Mouse (Mus musculus): Measurements from ENCODE around the gene Gprc5d. TPM values are rescaled to one million over a fixed set of nuclear protein-coding genes. Genes with fewer than 3 reads are reported as not detected.

The Gprc5d gene
- polyA plus RNA-seq (2015; fragmentation: Nextera tagmentation; extraction: Ambion mirVana), result not detected in 2 replicates

- Histone ChIP-seq H3K27me3 (replicated peaks; ENCODE audit: control insufficient read depth, insufficient read depth, low read length) (no peaks in the 10 kb centered on the region), H3K27ac (ENCODE audit: low read length) (no peak within 1 kb of the TSS), H3K9ac (replicated peaks; ENCODE audit: low read depth, low read length) (no peak within 1 kb of the TSS), H3K4me1 (replicated peaks; ENCODE audit: control insufficient read depth, insufficient read depth, low read length) (no peaks in the 10 kb centered on the region), H3K4me3 (replicated peaks; ENCODE audit: low read length) (no peak within 1 kb of the TSS), H3K4me2 (ENCODE audit: low read length) (no peak within 1 kb of the TSS), H3K9me3 (ENCODE audit: control insufficient read depth, low read length) (no peaks in the 10 kb centered on the region), H3K36me3 (ENCODE audit: control insufficient read depth, insufficient read depth) (no peaks in the 10 kb centered on the region)
- 91% methylated on average over 5 of the region's 5 CpGs for WGBS
- no peak for ATAC-seq
Measured at GRCm38 (mm10) chr6:135118183-135118582, at the start of gene Gprc5d. Gene Gprc5d, minus strand, starts transcription at chr6:135118283.

DNA sequence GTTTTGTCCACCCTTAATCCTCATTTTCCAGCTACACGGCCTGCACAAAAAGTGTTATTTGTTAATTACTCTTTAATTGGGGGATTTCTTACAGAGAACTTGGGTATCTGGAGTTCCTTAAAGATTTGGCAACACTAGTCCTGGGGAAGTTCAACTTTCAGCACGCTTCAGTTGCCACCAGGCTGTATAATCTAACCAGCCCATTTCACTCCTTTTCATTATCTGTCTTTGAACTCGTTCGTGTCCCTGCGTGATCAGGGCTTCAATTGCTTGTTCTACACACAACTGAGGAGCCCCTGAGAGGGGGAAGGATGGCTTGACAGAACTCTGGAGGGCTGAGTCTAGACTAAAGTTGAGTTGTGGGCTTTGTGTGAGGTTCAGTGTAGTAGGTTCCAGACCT lies 48.6 kb upstream of the Gprc5d start:
- ATAC-seq, result no peak
- Histone ChIP-seq H3K4me1 (replicated peaks; ENCODE audit: control insufficient read depth, insufficient read depth, low read length) (peaks cover 8% of the 10 kb centered on the region), H3K9me3 (ENCODE audit: control insufficient read depth, low read length) (no peaks in the 10 kb centered on the region), H3K4me3 (replicated peaks; ENCODE audit: low read length) (no peak overlapping the region), H3K9ac (replicated peaks; ENCODE audit: low read depth, low read length) (no peak overlapping the region), H3K27me3 (replicated peaks; ENCODE audit: control insufficient read depth, insufficient read depth, low read length) (no peaks in the 10 kb centered on the region), H3K27ac (ENCODE audit: low read length) (no peak overlapping the region), H3K36me3 (ENCODE audit: control insufficient read depth, insufficient read depth) (no peaks in the 10 kb centered on the region), H3K4me2 (ENCODE audit: low read length) (no peak overlapping the region)
- WGBS, result 18% methylated on average over 5 of the region's 5 CpGs

DNA sequence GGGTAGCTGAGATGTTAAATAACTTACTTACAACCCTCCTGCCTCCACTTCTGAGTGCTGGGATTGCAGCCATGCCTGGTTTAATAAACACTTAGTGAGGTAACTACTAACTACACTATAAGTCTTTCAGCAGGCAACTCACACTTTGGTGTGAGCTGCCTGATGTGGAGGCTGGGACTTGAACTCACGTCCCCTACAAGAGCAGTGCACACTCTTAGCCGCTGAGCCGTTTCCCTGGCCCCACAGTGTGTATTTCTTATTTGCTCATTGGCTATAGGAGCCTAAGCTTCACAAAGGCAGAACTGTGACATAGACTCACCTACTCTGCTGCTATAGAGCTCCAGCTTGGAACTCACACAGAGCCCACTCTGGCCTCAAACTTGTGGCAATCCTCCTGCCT lies 48.2 kb upstream of the Gprc5d start:
- Histone ChIP-seq H3K27me3 (replicated peaks; ENCODE audit: control insufficient read depth, insufficient read depth, low read length) (no peaks in the 10 kb centered on the region), H3K4me2 (ENCODE audit: low read length) (no peak overlapping the region), H3K36me3 (ENCODE audit: control insufficient read depth, insufficient read depth) (no peaks in the 10 kb centered on the region), H3K27ac (ENCODE audit: low read length) (no peak overlapping the region), H3K9me3 (ENCODE audit: control insufficient read depth, low read length) (no peaks in the 10 kb centered on the region), H3K4me3 (replicated peaks; ENCODE audit: low read length) (no peak overlapping the region), H3K9ac (replicated peaks; ENCODE audit: low read depth, low read length) (no peak overlapping the region), H3K4me1 (replicated peaks; ENCODE audit: control insufficient read depth, insufficient read depth, low read length) (peaks cover 8% of the 10 kb centered on the region)
- 94% methylated on average over 3 of the region's 3 CpGs for WGBS
- ATAC-seq, result no peak

DNA sequence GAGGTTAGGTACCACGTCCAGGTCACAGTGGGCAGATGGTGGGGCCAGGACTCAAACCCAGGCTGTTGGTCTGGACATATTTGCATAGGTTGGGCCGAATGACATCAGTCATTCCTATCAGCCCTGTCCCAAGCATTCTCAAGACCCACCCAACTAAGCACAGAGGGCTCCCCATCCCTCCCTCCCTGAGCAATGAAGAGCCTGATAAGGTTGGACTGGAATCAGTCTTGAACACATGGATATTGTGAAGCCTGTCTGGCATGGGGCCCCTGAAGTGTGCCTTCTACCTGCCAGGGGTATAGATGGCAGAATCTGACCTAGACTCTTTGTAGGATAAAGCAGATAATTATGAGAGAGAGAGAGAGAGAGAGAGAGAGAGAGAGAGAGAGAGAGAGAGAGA lies 47.6 kb upstream of the Gprc5d start:
- Histone ChIP-seq H3K4me3 (replicated peaks; ENCODE audit: low read length) (no peak overlapping the region), H3K9ac (replicated peaks; ENCODE audit: low read depth, low read length) (no peak overlapping the region), H3K36me3 (ENCODE audit: control insufficient read depth, insufficient read depth) (no peaks in the 10 kb centered on the region), H3K9me3 (ENCODE audit: control insufficient read depth, low read length) (no peaks in the 10 kb centered on the region), H3K4me2 (ENCODE audit: low read length) (no peak overlapping the region), H3K4me1 (replicated peaks; ENCODE audit: control insufficient read depth, insufficient read depth, low read length) (peaks cover 8% of the 10 kb centered on the region), H3K27ac (ENCODE audit: low read length) (no peak overlapping the region), H3K27me3 (replicated peaks; ENCODE audit: control insufficient read depth, insufficient read depth, low read length) (no peaks in the 10 kb centered on the region)
- 89% methylated on average over 2 of the region's 2 CpGs for WGBS
- no peak for ATAC-seq

DNA sequence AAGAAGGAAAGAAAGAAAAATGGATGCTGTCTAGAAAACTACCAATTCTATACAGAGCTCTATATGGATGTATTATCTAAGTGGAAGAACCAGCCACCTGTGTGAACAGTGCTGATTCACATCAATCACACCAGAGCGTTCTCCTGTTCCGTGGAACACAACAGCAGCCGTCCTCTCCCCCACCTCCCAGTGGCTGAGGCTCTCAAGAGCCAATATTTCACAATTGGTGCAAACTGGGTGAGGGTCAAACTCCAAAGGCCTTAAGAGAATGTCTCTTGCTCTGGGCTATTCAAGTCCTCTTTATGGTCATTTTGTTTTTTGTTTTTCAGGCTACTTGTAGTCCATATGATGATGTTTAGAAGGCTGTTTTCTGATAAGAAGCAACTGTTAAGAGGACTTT lies 47.1 kb upstream of the Gprc5d start:
- H3K4me3 ChIP-seq (replicated peaks; ENCODE audit: low read length), result no peak overlapping the region
- H3K4me2 ChIP-seq (ENCODE audit: low read length), result no peak overlapping the region
- 81% methylated on average over 3 of the region's 3 CpGs for WGBS

DNA sequence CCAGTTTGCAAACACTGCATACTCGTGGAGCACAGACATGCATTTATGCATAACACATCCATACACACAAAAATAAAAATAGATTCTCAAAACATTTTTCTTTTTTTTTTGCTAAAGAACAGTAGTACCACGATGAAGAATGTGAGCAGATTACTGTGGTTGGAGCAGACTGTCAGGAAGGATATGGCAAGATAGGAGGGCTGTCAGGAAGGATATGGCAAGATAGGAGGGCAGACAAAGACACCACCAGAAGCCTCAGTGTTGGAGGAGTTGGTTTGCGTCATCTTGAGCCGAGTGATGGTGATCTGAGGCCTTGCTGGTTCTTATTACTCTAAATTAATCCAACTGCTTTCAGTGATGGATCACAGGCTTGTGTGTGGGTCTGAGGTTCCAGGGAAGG lies 44.8 kb upstream of the Gprc5d start:
- Histone ChIP-seq H3K27ac (ENCODE audit: low read length) (no peak overlapping the region), H3K4me1 (replicated peaks; ENCODE audit: control insufficient read depth, insufficient read depth, low read length) (peaks cover 3% of the 10 kb centered on the region), H3K27me3 (replicated peaks; ENCODE audit: control insufficient read depth, insufficient read depth, low read length) (no peaks in the 10 kb centered on the region), H3K36me3 (ENCODE audit: control insufficient read depth, insufficient read depth) (no peaks in the 10 kb centered on the region), H3K9ac (replicated peaks; ENCODE audit: low read depth, low read length) (no peak overlapping the region), H3K4me3 (replicated peaks; ENCODE audit: low read length) (no peak overlapping the region), H3K9me3 (ENCODE audit: control insufficient read depth, low read length) (no peaks in the 10 kb centered on the region), H3K4me2 (ENCODE audit: low read length) (no peak overlapping the region)
- WGBS, result 78% methylated on average over 4 of the region's 4 CpGs
- ATAC-seq, result no peak

More for the DNA sequence above, 47.1 kb upstream of the Gprc5d start:
- H3K4me1 ChIP-seq (replicated peaks; ENCODE audit: control insufficient read depth, insufficient read depth, low read length), result peaks cover 8% of the 10 kb centered on the region
- H3K9me3 ChIP-seq (ENCODE audit: control insufficient read depth, low read length), result no peaks in the 10 kb centered on the region
- no peak overlapping the region for H3K27ac ChIP-seq (ENCODE audit: low read length)
- ATAC-seq, result no peak
- H3K9ac ChIP-seq (replicated peaks; ENCODE audit: low read depth, low read length), result no peak overlapping the region
- H3K27me3 ChIP-seq (replicated peaks; ENCODE audit: control insufficient read depth, insufficient read depth, low read length), result no peaks in the 10 kb centered on the region
- H3K36me3 ChIP-seq (ENCODE audit: control insufficient read depth, insufficient read depth), result no peaks in the 10 kb centered on the region

DNA sequence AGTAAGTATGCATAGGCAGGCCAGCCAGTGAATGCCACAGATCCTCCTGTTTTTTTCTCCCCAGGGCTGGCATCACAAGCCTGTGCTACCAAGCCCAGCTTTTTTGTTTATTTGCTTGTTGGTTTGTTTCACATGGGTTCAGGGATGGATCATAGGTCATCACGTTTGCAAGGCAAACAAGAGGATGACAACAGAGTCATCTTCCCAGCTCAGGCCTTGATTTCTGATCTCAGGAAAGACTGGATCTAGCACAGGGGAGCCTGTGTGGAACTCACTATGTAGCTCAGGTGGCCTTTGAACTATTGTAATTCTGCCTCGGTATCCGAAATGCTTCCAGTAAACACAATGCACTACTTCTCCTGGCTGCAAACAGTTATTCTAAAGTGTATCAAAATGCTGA lies 44.2 kb upstream of the Gprc5d start:
- Histone ChIP-seq H3K9ac (replicated peaks; ENCODE audit: low read depth, low read length) (no peak overlapping the region), H3K4me3 (replicated peaks; ENCODE audit: low read length) (no peak overlapping the region), H3K9me3 (ENCODE audit: control insufficient read depth, low read length) (no peaks in the 10 kb centered on the region), H3K4me2 (ENCODE audit: low read length) (no peak overlapping the region), H3K27ac (ENCODE audit: low read length) (no peak overlapping the region), H3K36me3 (ENCODE audit: control insufficient read depth, insufficient read depth) (no peaks in the 10 kb centered on the region), H3K27me3 (replicated peaks; ENCODE audit: control insufficient read depth, insufficient read depth, low read length) (no peaks in the 10 kb centered on the region), H3K4me1 (replicated peaks; ENCODE audit: control insufficient read depth, insufficient read depth, low read length) (no peaks in the 10 kb centered on the region)
- no peak for ATAC-seq
- WGBS, result 85% methylated on average over 3 of the region's 3 CpGs

DNA sequence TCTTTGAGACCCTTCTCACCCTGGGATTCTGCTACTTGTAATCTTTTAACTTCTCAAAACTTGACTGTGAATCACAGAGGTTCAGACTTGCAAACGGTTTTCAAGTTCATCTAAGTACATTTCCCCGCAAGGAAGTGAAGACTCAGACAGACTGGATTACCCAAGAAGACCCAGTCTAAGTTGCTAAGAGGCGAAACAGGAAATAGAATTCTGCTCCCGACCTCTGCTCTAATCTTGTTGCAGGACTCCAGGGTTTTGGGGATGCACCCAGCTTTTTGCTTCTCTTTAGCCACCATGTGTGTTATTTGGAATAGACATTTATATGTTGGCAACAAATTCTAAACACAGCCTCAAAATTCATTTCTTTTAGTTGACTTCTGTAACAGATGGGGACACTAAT lies 43.3 kb upstream of the Gprc5d start:
- H3K4me3 ChIP-seq (replicated peaks; ENCODE audit: low read length), result no peak overlapping the region
- no peak overlapping the region for H3K9ac ChIP-seq (replicated peaks; ENCODE audit: low read depth, low read length)
- H3K4me1 ChIP-seq (replicated peaks; ENCODE audit: control insufficient read depth, insufficient read depth, low read length), result no peaks in the 10 kb centered on the region
- no peaks in the 10 kb centered on the region for H3K36me3 ChIP-seq (ENCODE audit: control insufficient read depth, insufficient read depth)
- 80% methylated on average over 4 of the region's 4 CpGs for WGBS
- no peak overlapping the region for H3K4me2 ChIP-seq (ENCODE audit: low read length)
- ATAC-seq, result no peak
- no peaks in the 10 kb centered on the region for H3K9me3 ChIP-seq (ENCODE audit: control insufficient read depth, low read length)
- H3K27ac ChIP-seq (ENCODE audit: low read length), result no peak overlapping the region
- H3K27me3 ChIP-seq (replicated peaks; ENCODE audit: control insufficient read depth, insufficient read depth, low read length), result no peaks in the 10 kb centered on the region

- 30% methylated on average over 4 of the region's 4 CpGs for WGBS
Measured at GRCm38 (mm10) chr6:135158509-135158908, 40.4 kb upstream of the Gprc5d start.

GRCm38 (mm10) chr6:135157496-135157895 lies 39.4 kb upstream of the Gprc5d start:
- 69% methylated on average over 4 of the region's 4 CpGs for WGBS
- H3K9ac ChIP-seq (replicated peaks; ENCODE audit: low read depth, low read length), result no peak overlapping the region
- no peak overlapping the region for H3K4me2 ChIP-seq (ENCODE audit: low read length)
- no peaks in the 10 kb centered on the region for H3K27me3 ChIP-seq (replicated peaks; ENCODE audit: control insufficient read depth, insufficient read depth, low read length)
- H3K27ac ChIP-seq (ENCODE audit: low read length), result no peak overlapping the region
- no peak for ATAC-seq
- H3K36me3 ChIP-seq (ENCODE audit: control insufficient read depth, insufficient read depth), result no peaks in the 10 kb centered on the region
- H3K4me1 ChIP-seq (replicated peaks; ENCODE audit: control insufficient read depth, insufficient read depth, low read length), result no peaks in the 10 kb centered on the region
- H3K9me3 ChIP-seq (ENCODE audit: control insufficient read depth, low read length), result no peaks in the 10 kb centered on the region
- no peak overlapping the region for H3K4me3 ChIP-seq (replicated peaks; ENCODE audit: low read length)

More at GRCm38 (mm10) chr6:135158509-135158908, 40.4 kb upstream of the Gprc5d start:
- Histone ChIP-seq H3K36me3 (ENCODE audit: control insufficient read depth, insufficient read depth) (no peaks in the 10 kb centered on the region), H3K4me3 (replicated peaks; ENCODE audit: low read length) (no peak overlapping the region), H3K9me3 (ENCODE audit: control insufficient read depth, low read length) (no peaks in the 10 kb centered on the region), H3K4me2 (ENCODE audit: low read length) (no peak overlapping the region), H3K9ac (replicated peaks; ENCODE audit: low read depth, low read length) (no peak overlapping the region), H3K27ac (ENCODE audit: low read length) (no peak overlapping the region), H3K27me3 (replicated peaks; ENCODE audit: control insufficient read depth, insufficient read depth, low read length) (no peaks in the 10 kb centered on the region), H3K4me1 (replicated peaks; ENCODE audit: control insufficient read depth, insufficient read depth, low read length) (no peaks in the 10 kb centered on the region)
- ATAC-seq, result no peak

Data from forebrain, embryonic 16.5 days (tissue).